Mouse (Mus musculus): ENCODE measurements at regions not wholly inside any gene's neighbourhood (a gene's known extent, or its start where the extent isn't known, plus 50 kb on each side); places are given as distances from the start of the nearest gene placed in this dataset.
A peak's percentile ranks its signal among the peaks of the same experiment; 100 is the strongest.

DNA sequence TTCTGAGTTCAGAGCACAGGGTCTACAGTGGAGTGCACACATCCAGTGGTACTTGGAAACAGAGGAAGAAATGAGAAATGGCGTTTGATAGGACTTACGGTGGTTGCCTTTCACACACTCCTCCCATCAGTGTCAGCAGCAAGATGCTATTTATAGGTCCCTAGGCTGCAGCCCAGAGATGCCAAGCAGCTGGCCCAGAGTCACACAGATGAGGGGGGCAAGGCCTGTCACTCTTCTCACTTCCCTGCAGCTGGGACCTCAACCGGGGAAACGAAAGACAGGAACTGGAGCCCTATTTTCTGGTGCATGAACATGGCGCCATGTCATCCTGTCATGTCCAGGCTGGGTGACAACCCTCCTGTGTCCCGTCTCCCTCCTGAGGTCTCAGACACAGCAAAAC is 71.3 kb upstream of the Crhr1 start:
- no peak overlapping the region for H3K4me3 ChIP-seq (ENCODE audit: control insufficient read depth, low read depth, low read length)
- H3K27ac ChIP-seq (ENCODE audit: control insufficient read depth, insufficient read depth, low read depth, low read length), result no peak overlapping the region
- no peaks in the 10 kb centered on the region for H3K36me3 ChIP-seq (ENCODE audit: control insufficient read depth, insufficient read depth, low read length)
- no peak for TF ChIP-seq POLR2A (IDR thresholded peaks at IDR 0.05; ENCODE audit: control insufficient read depth, low read depth, low read length)
- no peak for TF ChIP-seq CTCF (IDR thresholded peaks at IDR 0.05; ENCODE audit: control insufficient read depth, insufficient read depth, insufficient replicate concordance, low read depth, low read length)
- no peaks in the 10 kb centered on the region for H3K27me3 ChIP-seq (ENCODE audit: control insufficient read depth, insufficient read depth, low read length)
- no peaks in the 10 kb centered on the region for H3K4me1 ChIP-seq (ENCODE audit: control insufficient read depth, insufficient read depth, low read length)

- no peak overlapping the region for H3K4me3 ChIP-seq (ENCODE audit: control insufficient read depth, low read depth, low read length)
- H3K36me3 ChIP-seq (ENCODE audit: control insufficient read depth, insufficient read depth, low read length), result no peaks in the 10 kb centered on the region
- no peak overlapping the region for H3K27ac ChIP-seq (ENCODE audit: control insufficient read depth, insufficient read depth, low read depth, low read length)
- H3K4me1 ChIP-seq (ENCODE audit: control insufficient read depth, insufficient read depth, low read length), result no peaks in the 10 kb centered on the region
- TF ChIP-seq POLR2A (IDR thresholded peaks at IDR 0.05; ENCODE audit: control insufficient read depth, low read depth, low read length) (no peak), CTCF (IDR thresholded peaks at IDR 0.05; ENCODE audit: control insufficient read depth, insufficient read depth, insufficient replicate concordance, low read depth, low read length) (no peak)
- H3K27me3 ChIP-seq (ENCODE audit: control insufficient read depth, insufficient read depth, low read length), result no peaks in the 10 kb centered on the region
These were observed 67.5 kb upstream of the Crhr1 start for GRCm38 (mm10) chr11:104065181-104065580.

GRCm38 (mm10) chr11:104072591-104073183 is 60.0 kb upstream of the Crhr1 start:
- no peaks in the 10 kb centered on the region for H3K36me3 ChIP-seq (ENCODE audit: control insufficient read depth, insufficient read depth, low read length)
- peak overlapping the region; percentile 2; the same call in 1 of the 2 replicates for H3K4me3 ChIP-seq (ENCODE audit: control insufficient read depth, low read depth, low read length)
- H3K27ac ChIP-seq (ENCODE audit: control insufficient read depth, insufficient read depth, low read depth, low read length), result no peak overlapping the region
- H3K4me1 ChIP-seq (ENCODE audit: control insufficient read depth, insufficient read depth, low read length), result no peaks in the 10 kb centered on the region; the same call in 1 of the 2 replicates
- H3K27me3 ChIP-seq (ENCODE audit: control insufficient read depth, insufficient read depth, low read length), result no peaks in the 10 kb centered on the region
- TF ChIP-seq POLR2A (IDR thresholded peaks at IDR 0.05; ENCODE audit: control insufficient read depth, low read depth, low read length), result no peak
- no peak for TF ChIP-seq CTCF (IDR thresholded peaks at IDR 0.05; ENCODE audit: control insufficient read depth, insufficient read depth, insufficient replicate concordance, low read depth, low read length)

GRCm38 (mm10) chr11:104074763-104075162 is 57.9 kb upstream of the Crhr1 start:
- H3K4me3 ChIP-seq (ENCODE audit: control insufficient read depth, low read depth, low read length), result no peak overlapping the region
- H3K36me3 ChIP-seq (ENCODE audit: control insufficient read depth, insufficient read depth, low read length), result no peaks in the 10 kb centered on the region
- H3K27ac ChIP-seq (ENCODE audit: control insufficient read depth, insufficient read depth, low read depth, low read length), result no peak overlapping the region
- H3K4me1 ChIP-seq (ENCODE audit: control insufficient read depth, insufficient read depth, low read length), result no peaks in the 10 kb centered on the region; the same call in 1 of the 2 replicates
- no peaks in the 10 kb centered on the region for H3K27me3 ChIP-seq (ENCODE audit: control insufficient read depth, insufficient read depth, low read length)
- TF ChIP-seq CTCF (IDR thresholded peaks at IDR 0.05; ENCODE audit: control insufficient read depth, insufficient read depth, insufficient replicate concordance, low read depth, low read length), result no peak
- TF ChIP-seq POLR2A (IDR thresholded peaks at IDR 0.05; ENCODE audit: control insufficient read depth, low read depth, low read length), result no peak

DNA sequence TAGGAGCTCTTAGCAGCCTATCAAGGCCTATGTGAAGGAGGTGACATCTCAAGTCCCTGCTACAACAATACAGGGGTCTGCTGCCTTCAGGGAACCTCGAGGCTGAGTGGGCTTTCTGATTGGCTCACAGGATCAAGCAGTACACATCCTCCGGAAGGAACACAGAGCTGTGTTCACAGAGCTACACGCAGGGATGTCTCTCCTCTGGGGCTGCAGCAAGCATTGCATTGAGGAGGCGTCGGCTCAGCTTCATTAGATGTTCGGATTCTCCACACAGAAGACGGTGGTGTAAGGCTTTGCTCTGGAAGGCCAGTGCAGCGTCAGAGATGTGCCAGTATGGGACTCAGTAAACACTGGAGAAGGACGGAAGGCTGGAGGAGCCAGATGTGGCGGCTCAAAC is 57.3 kb upstream of the Crhr1 start:
- no peaks in the 10 kb centered on the region for H3K27me3 ChIP-seq (ENCODE audit: control insufficient read depth, insufficient read depth, low read length)
- H3K4me1 ChIP-seq (ENCODE audit: control insufficient read depth, insufficient read depth, low read length), result no peaks in the 10 kb centered on the region; the same call in 1 of the 2 replicates
- no peaks in the 10 kb centered on the region for H3K36me3 ChIP-seq (ENCODE audit: control insufficient read depth, insufficient read depth, low read length)
- TF ChIP-seq CTCF (IDR thresholded peaks at IDR 0.05; ENCODE audit: control insufficient read depth, insufficient read depth, insufficient replicate concordance, low read depth, low read length) (no peak), POLR2A (IDR thresholded peaks at IDR 0.05; ENCODE audit: control insufficient read depth, low read depth, low read length) (no peak)
- no peak overlapping the region for H3K27ac ChIP-seq (ENCODE audit: control insufficient read depth, insufficient read depth, low read depth, low read length)
- no peak overlapping the region for H3K4me3 ChIP-seq (ENCODE audit: control insufficient read depth, low read depth, low read length)

DNA sequence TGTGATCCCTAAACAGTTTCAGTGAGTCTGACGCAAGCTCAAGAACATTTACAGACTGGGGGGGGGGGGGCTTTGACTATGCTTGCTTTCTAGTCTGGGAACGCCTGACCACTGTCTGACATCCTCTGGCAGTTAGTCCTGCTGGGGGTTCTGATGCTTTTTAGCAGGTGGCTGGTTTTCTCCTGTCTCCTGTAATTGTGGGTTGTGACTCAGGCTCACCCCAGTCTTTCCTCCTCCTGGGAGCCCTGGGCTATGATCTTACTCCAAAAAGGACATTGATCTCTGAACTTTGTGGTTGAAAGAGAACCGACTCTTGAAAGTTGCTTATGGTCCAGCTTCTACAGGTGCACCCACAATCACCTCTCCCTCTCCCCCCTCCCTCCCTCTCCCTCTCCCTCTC is 50.6 kb upstream of the Crhr1 start:
- H3K27me3 ChIP-seq (ENCODE audit: control insufficient read depth, insufficient read depth, low read length), result no peaks in the 10 kb centered on the region
- no peak overlapping the region for H3K4me3 ChIP-seq (ENCODE audit: control insufficient read depth, low read depth, low read length)
- H3K4me1 ChIP-seq (ENCODE audit: control insufficient read depth, insufficient read depth, low read length), result peaks cover 4% of the 10 kb centered on the region; the same call in 1 of the 2 replicates
- no peak overlapping the region for H3K27ac ChIP-seq (ENCODE audit: control insufficient read depth, insufficient read depth, low read depth, low read length)
- no peak for TF ChIP-seq POLR2A (IDR thresholded peaks at IDR 0.05; ENCODE audit: control insufficient read depth, low read depth, low read length)
- no peak for TF ChIP-seq CTCF (IDR thresholded peaks at IDR 0.05; ENCODE audit: control insufficient read depth, insufficient read depth, insufficient replicate concordance, low read depth, low read length)
- no peaks in the 10 kb centered on the region for H3K36me3 ChIP-seq (ENCODE audit: control insufficient read depth, insufficient read depth, low read length)

Data from testis, adult 2 months (tissue).